Mouse (Mus musculus): ENCODE results near the gene Psmb7. TPM values are rescaled to one million over a fixed set of nuclear protein-coding genes. Genes with fewer than 3 reads are reported as not detected.

Gene Psmb7
- polyA plus RNA-seq, 1 experiment: 115 TPM

GRCm38 (mm10) chr2:38612596-38612995 lies 31.3 kb downstream of the Psmb7 start:
- Histone ChIP-seq H3K27me3 (ENCODE audit: control insufficient read depth, insufficient read depth, low read length) (no peaks in the 10 kb centered on the region), H3K36me3 (ENCODE audit: control insufficient read depth, insufficient read depth, low read length) (no peaks in the 10 kb centered on the region)
- TF ChIP-seq CTCF (IDR thresholded peaks at IDR 0.05; ENCODE audit: control insufficient read depth, insufficient read depth, insufficient replicate concordance, low read depth, low read length) (no peak), POLR2A (IDR thresholded peaks at IDR 0.05; ENCODE audit: control insufficient read depth, low read depth, low read length) (no peak)

DNA sequence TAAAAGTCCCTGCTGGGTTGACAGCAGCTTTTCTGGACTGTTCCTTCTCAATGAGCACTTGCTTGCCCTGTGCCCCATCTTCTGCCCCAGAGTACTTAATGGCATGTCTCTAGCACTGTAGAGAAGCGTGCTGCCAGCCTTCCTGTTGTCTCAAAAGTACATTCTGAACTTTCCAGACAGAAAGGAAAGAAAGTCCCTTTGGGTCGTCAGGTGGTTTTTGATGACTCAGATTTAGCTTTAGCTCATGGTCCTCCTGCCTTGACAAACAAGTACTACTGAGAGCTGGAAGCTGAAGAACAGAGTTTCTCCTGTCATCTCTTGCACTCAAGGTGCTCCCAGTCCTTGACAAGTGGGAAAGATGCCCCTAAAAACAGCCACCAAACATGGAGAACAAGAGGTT lies 33.7 kb downstream of the Psmb7 start:
- Histone ChIP-seq H3K27ac (ENCODE audit: control insufficient read depth, insufficient read depth, low read depth, low read length) (no peak overlapping the region; the same call in 1 of the 2 replicates), H3K4me3 (ENCODE audit: control insufficient read depth, low read depth, low read length) (no peak overlapping the region), H3K36me3 (ENCODE audit: control insufficient read depth, insufficient read depth, low read length) (no peaks in the 10 kb centered on the region), H3K27me3 (ENCODE audit: control insufficient read depth, insufficient read depth, low read length) (no peaks in the 10 kb centered on the region), H3K4me1 (ENCODE audit: control insufficient read depth, insufficient read depth, low read length) (no peaks in the 10 kb centered on the region)
- TF ChIP-seq CTCF (IDR thresholded peaks at IDR 0.05; ENCODE audit: control insufficient read depth, insufficient read depth, insufficient replicate concordance, low read depth, low read length): no peak
- no peak for TF ChIP-seq POLR2A (IDR thresholded peaks at IDR 0.05; ENCODE audit: control insufficient read depth, low read depth, low read length)

More at GRCm38 (mm10) chr2:38612596-38612995, 31.3 kb downstream of the Psmb7 start:
- Histone ChIP-seq H3K4me1 (ENCODE audit: control insufficient read depth, insufficient read depth, low read length) (no peaks in the 10 kb centered on the region), H3K4me3 (ENCODE audit: control insufficient read depth, low read depth, low read length) (no peak overlapping the region), H3K27ac (ENCODE audit: control insufficient read depth, insufficient read depth, low read depth, low read length) (no peak overlapping the region)

GRCm38 (mm10) chr2:38609310-38609709 lies 34.6 kb downstream of the Psmb7 start:
- no peak overlapping the region for H3K27ac ChIP-seq (ENCODE audit: control insufficient read depth, insufficient read depth, low read depth, low read length)
- H3K4me3 ChIP-seq (ENCODE audit: control insufficient read depth, low read depth, low read length): no peak overlapping the region
- H3K36me3 ChIP-seq (ENCODE audit: control insufficient read depth, insufficient read depth, low read length): no peaks in the 10 kb centered on the region
- H3K27me3 ChIP-seq (ENCODE audit: control insufficient read depth, insufficient read depth, low read length): no peaks in the 10 kb centered on the region
- H3K4me1 ChIP-seq (ENCODE audit: control insufficient read depth, insufficient read depth, low read length): no peaks in the 10 kb centered on the region
- no peak for TF ChIP-seq POLR2A (IDR thresholded peaks at IDR 0.05; ENCODE audit: control insufficient read depth, low read depth, low read length)
- TF ChIP-seq CTCF (IDR thresholded peaks at IDR 0.05; ENCODE audit: control insufficient read depth, insufficient read depth, insufficient replicate concordance, low read depth, low read length): no peak

DNA sequence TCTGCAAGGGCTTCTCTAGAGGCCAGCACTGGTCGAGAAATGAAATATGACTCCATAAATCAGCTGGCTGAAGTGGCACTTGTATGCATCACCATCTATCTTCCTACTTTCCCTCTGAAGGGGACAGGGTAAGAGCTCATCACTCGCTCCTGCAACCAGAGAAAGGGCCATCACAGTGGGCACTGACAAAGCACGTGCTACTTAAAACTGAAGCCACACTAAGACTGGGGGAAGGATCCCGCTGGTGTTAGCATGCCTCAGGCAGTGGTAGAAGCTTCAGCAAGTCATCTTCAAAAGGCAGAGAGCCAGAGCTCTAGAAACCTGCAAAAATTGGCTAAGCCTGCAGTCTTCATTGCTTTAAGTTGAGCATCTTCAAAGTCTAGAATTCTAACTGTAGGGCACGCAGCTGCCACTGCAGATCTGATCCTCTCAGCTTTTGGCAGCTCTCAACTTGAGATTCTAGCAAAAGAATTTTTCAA lies 35.0 kb downstream of the Psmb7 start:
- no peaks in the 10 kb centered on the region for H3K36me3 ChIP-seq (ENCODE audit: control insufficient read depth, insufficient read depth, low read length)
- H3K4me3 ChIP-seq (ENCODE audit: control insufficient read depth, low read depth, low read length): no peak overlapping the region
- H3K27ac ChIP-seq (ENCODE audit: control insufficient read depth, insufficient read depth, low read depth, low read length): no peak overlapping the region
- TF ChIP-seq CTCF (IDR thresholded peaks at IDR 0.05; ENCODE audit: control insufficient read depth, insufficient read depth, insufficient replicate concordance, low read depth, low read length): no peak
- no peak for TF ChIP-seq POLR2A (IDR thresholded peaks at IDR 0.05; ENCODE audit: control insufficient read depth, low read depth, low read length)
- H3K4me1 ChIP-seq (ENCODE audit: control insufficient read depth, insufficient read depth, low read length): no peaks in the 10 kb centered on the region
- no peaks in the 10 kb centered on the region for H3K27me3 ChIP-seq (ENCODE audit: control insufficient read depth, insufficient read depth, low read length)

- H3K36me3 ChIP-seq (ENCODE audit: control insufficient read depth, insufficient read depth, low read length): no peaks in the 10 kb centered on the region
These were observed 36.2 kb downstream of the Psmb7 start for GRCm38 (mm10) chr2:38607716-38608115.

GRCm38 (mm10) chr2:38600842-38601241 lies 43.0 kb downstream of the Psmb7 start:
- Histone ChIP-seq H3K36me3 (ENCODE audit: control insufficient read depth, insufficient read depth, low read length) (no peaks in the 10 kb centered on the region), H3K4me1 (ENCODE audit: control insufficient read depth, insufficient read depth, low read length) (no peaks in the 10 kb centered on the region), H3K27ac (ENCODE audit: control insufficient read depth, insufficient read depth, low read depth, low read length) (no peak overlapping the region), H3K27me3 (ENCODE audit: control insufficient read depth, insufficient read depth, low read length) (no peaks in the 10 kb centered on the region), H3K4me3 (ENCODE audit: control insufficient read depth, low read depth, low read length) (no peak overlapping the region)
- TF ChIP-seq POLR2A (IDR thresholded peaks at IDR 0.05; ENCODE audit: control insufficient read depth, low read depth, low read length): no peak
- no peak for TF ChIP-seq CTCF (IDR thresholded peaks at IDR 0.05; ENCODE audit: control insufficient read depth, insufficient read depth, insufficient replicate concordance, low read depth, low read length)

More at GRCm38 (mm10) chr2:38607716-38608115, 36.2 kb downstream of the Psmb7 start:
- Histone ChIP-seq H3K27ac (ENCODE audit: control insufficient read depth, insufficient read depth, low read depth, low read length) (no peak overlapping the region), H3K4me3 (ENCODE audit: control insufficient read depth, low read depth, low read length) (no peak overlapping the region), H3K4me1 (ENCODE audit: control insufficient read depth, insufficient read depth, low read length) (no peaks in the 10 kb centered on the region), H3K27me3 (ENCODE audit: control insufficient read depth, insufficient read depth, low read length) (no peaks in the 10 kb centered on the region)
- TF ChIP-seq POLR2A (IDR thresholded peaks at IDR 0.05; ENCODE audit: control insufficient read depth, low read depth, low read length): no peak
- TF ChIP-seq CTCF (IDR thresholded peaks at IDR 0.05; ENCODE audit: control insufficient read depth, insufficient read depth, insufficient replicate concordance, low read depth, low read length): no peak

GRCm38 (mm10) chr2:38598395-38598794 lies 45.5 kb downstream of the Psmb7 start:
- Histone ChIP-seq H3K36me3 (ENCODE audit: control insufficient read depth, insufficient read depth, low read length) (no peaks in the 10 kb centered on the region), H3K4me3 (ENCODE audit: control insufficient read depth, low read depth, low read length) (no peak overlapping the region), H3K27me3 (ENCODE audit: control insufficient read depth, insufficient read depth, low read length) (no peaks in the 10 kb centered on the region), H3K27ac (ENCODE audit: control insufficient read depth, insufficient read depth, low read depth, low read length) (no peak overlapping the region), H3K4me1 (ENCODE audit: control insufficient read depth, insufficient read depth, low read length) (no peaks in the 10 kb centered on the region)
- TF ChIP-seq CTCF (IDR thresholded peaks at IDR 0.05; ENCODE audit: control insufficient read depth, insufficient read depth, insufficient replicate concordance, low read depth, low read length) (no peak), POLR2A (IDR thresholded peaks at IDR 0.05; ENCODE audit: control insufficient read depth, low read depth, low read length) (no peak)

DNA sequence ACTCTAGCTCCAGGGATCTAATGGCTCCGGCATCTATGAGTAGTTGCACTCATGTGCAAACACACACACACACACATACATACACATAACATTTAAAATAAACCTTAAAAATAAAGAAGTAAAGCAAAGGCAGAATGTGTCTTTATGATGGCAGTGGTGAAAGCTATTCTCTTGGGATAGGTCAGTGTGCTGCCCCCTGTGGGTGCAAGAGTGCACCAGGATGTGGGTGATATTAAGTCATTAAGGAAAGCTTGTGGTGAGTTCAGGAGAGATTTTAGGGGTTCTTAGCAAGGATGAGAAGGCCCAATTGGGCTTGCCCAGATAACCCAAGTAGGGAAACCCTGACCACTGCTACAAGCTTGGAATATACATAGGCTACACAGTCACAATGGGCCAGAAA lies 46.0 kb downstream of the Psmb7 start:
- no peak overlapping the region for H3K27ac ChIP-seq (ENCODE audit: control insufficient read depth, insufficient read depth, low read depth, low read length)
- no peak overlapping the region for H3K4me3 ChIP-seq (ENCODE audit: control insufficient read depth, low read depth, low read length)
- TF ChIP-seq POLR2A (IDR thresholded peaks at IDR 0.05; ENCODE audit: control insufficient read depth, low read depth, low read length) (no peak), CTCF (IDR thresholded peaks at IDR 0.05; ENCODE audit: control insufficient read depth, insufficient read depth, insufficient replicate concordance, low read depth, low read length) (no peak)
- no peaks in the 10 kb centered on the region for H3K4me1 ChIP-seq (ENCODE audit: control insufficient read depth, insufficient read depth, low read length)
- H3K27me3 ChIP-seq (ENCODE audit: control insufficient read depth, insufficient read depth, low read length): no peaks in the 10 kb centered on the region
- H3K36me3 ChIP-seq (ENCODE audit: control insufficient read depth, insufficient read depth, low read length): no peaks in the 10 kb centered on the region
